Mouse (Mus musculus): ENCODE results near the gene Esr2. TPM values are rescaled to one million over a fixed set of nuclear protein-coding genes. Genes with fewer than 3 reads are reported as not detected.

Esr2 gene
- total and polyA plus RNA-seq, 3 experiments, result 0.03 TPM; not detected in 2

- Histone ChIP-seq H3K4me3 (ENCODE audit: control insufficient read depth in 1 of 2, insufficient read depth in 1 of 2, low read depth in 2 of 2, low read length in 2 of 2) (no peak overlapping the region), H3K9ac (ENCODE audit: control insufficient read depth, low read depth, low read length, poor library complexity, severe bottlenecking) (no peak overlapping the region), H3K27me3 (ENCODE audit: control insufficient read depth in 1 of 2, insufficient read depth in 2 of 2, low read length in 2 of 2) (no peaks in the 10 kb centered on the region), H3K4me1 (ENCODE audit: control insufficient read depth in 1 of 2, insufficient read depth in 2 of 2, low read length in 2 of 2) (peaks cover 12 to 23% of the 10 kb centered on the region in 2 experiments), H3K36me3 (ENCODE audit: control insufficient read depth in 1 of 2, insufficient read depth in 2 of 2, low read length in 2 of 2) (peaks cover 0 to 17% of the 10 kb centered on the region in 2 experiments; a peak in 2 of 4 replicates), H3K79me2 (ENCODE audit: control insufficient read depth, insufficient read depth, low read length, poor library complexity) (no peaks in the 10 kb centered on the region), H3K27ac (ENCODE audit: control insufficient read depth, low read depth, low read length) (no peak overlapping the region), H3K9me3 (replicated peaks; ENCODE audit: insufficient read depth, low read length) (no peaks in the 10 kb centered on the region)
- peak; percentile 48 for DNase-seq (ENCODE audit: low read depth, low spot score)
- peak; percentile 58 to 61; a peak in 3 of 4 replicates for TF ChIP-seq EP300 (IDR thresholded peaks at IDR 0.05; ENCODE audit: low read depth in 1 of 2, low read length in 2 of 2)
- no peak for TF ChIP-seq NRF1 (IDR thresholded peaks at IDR 0.05; ENCODE audit: insufficient read depth, low read depth, low read length, poor library complexity, severe bottlenecking)
- TF ChIP-seq GABPA (IDR thresholded peaks at IDR 0.05; ENCODE audit: low read depth, low read length), result no peak
- no peak for TF ChIP-seq MXI1 (IDR thresholded peaks at IDR 0.05; ENCODE audit: low read depth, low read length)
- no peak for TF ChIP-seq RCOR1 (IDR thresholded peaks at IDR 0.05; ENCODE audit: low read depth, low read length)
- no peak for TF ChIP-seq UBTF (IDR thresholded peaks at IDR 0.05; ENCODE audit: borderline replicate concordance, insufficient read depth, low read depth, low read length)
- TF ChIP-seq SIN3A (IDR thresholded peaks at IDR 0.05; ENCODE audit: low read length), result no peak
- no peak for TF ChIP-seq ZC3H11A (IDR thresholded peaks at IDR 0.05; ENCODE audit: low read depth, low read length)
- TF ChIP-seq MEF2A (IDR thresholded peaks at IDR 0.05; ENCODE audit: extremely low read depth, insufficient replicate concordance, low read depth, low read length, poor library complexity, severe bottlenecking), result no peak
- TF ChIP-seq USF2 (IDR thresholded peaks at IDR 0.05; ENCODE audit: borderline replicate concordance in 1 of 2, insufficient read depth in 1 of 2, low read depth in 1 of 2, low read length in 2 of 2), result no peak
- no peak for TF ChIP-seq MAX (IDR thresholded peaks at IDR 0.05; ENCODE audit: low read length)
- TF ChIP-seq ZKSCAN1 (IDR thresholded peaks at IDR 0.05; ENCODE audit: low read depth, low read length), result 0 out of 2 replicates have a peak, but pooled peaks have one; percentile 22
- TF ChIP-seq CHD2 (IDR thresholded peaks at IDR 0.05; ENCODE audit: low read length), result no peak
- no peak for TF ChIP-seq ZMIZ1 (IDR thresholded peaks at IDR 0.05; ENCODE audit: low read depth, low read length)
- TF ChIP-seq ZNF384 (IDR thresholded peaks at IDR 0.05; ENCODE audit: low read depth, low read length), result no peak
Observed at GRCm38 (mm10) chr12:76186473-76186872, 9.4 kb upstream of the Esr2 start.

GRCm38 (mm10) chr12:76185167-76185816, 8.2 kb upstream of the Esr2 start:
- H3K79me2 ChIP-seq (ENCODE audit: control insufficient read depth, insufficient read depth, low read length, poor library complexity), result no peaks in the 10 kb centered on the region
- peaks cover 0 to 21% of the 10 kb centered on the region in 2 experiments; a peak in 2 of 4 replicates for H3K36me3 ChIP-seq (ENCODE audit: control insufficient read depth in 1 of 2, insufficient read depth in 2 of 2, low read length in 2 of 2)
- H3K9me3 ChIP-seq (replicated peaks; ENCODE audit: insufficient read depth, low read length), result no peaks in the 10 kb centered on the region
- H3K27ac ChIP-seq (ENCODE audit: control insufficient read depth, low read depth, low read length), result no peak overlapping the region
- H3K9ac ChIP-seq (ENCODE audit: control insufficient read depth, low read depth, low read length, poor library complexity, severe bottlenecking), result peak overlapping the region; percentile 35; the same call in 1 of the 2 replicates
- H3K4me3 ChIP-seq (ENCODE audit: control insufficient read depth in 1 of 2, insufficient read depth in 1 of 2, low read depth in 2 of 2, low read length in 2 of 2), result no peak overlapping the region
- no peaks in the 10 kb centered on the region for H3K27me3 ChIP-seq (ENCODE audit: control insufficient read depth in 1 of 2, insufficient read depth in 2 of 2, low read length in 2 of 2)
- peak; percentile 50 for DNase-seq (ENCODE audit: low read depth, low spot score)
- H3K4me1 ChIP-seq (ENCODE audit: control insufficient read depth in 1 of 2, insufficient read depth in 2 of 2, low read length in 2 of 2), result peaks cover 12 to 23% of the 10 kb centered on the region in 2 experiments
- TF ChIP-seq MAZ (IDR thresholded peaks at IDR 0.05; ENCODE audit: low read depth, low read length), result no peak
- TF ChIP-seq USF2 (IDR thresholded peaks at IDR 0.05; ENCODE audit: borderline replicate concordance in 1 of 2, insufficient read depth in 1 of 2, low read depth in 1 of 2, low read length in 2 of 2), result no peak
- peak; percentile 78; the same call in 1 of the 2 replicates for TF ChIP-seq BHLHE40 (IDR thresholded peaks at IDR 0.05; ENCODE audit: borderline replicate concordance, low read depth, low read length)
- TF ChIP-seq ETS1 (IDR thresholded peaks at IDR 0.05; ENCODE audit: low read depth, low read length), result 0 out of 2 replicates have a peak, but pooled peaks have one; percentile 21
- TF ChIP-seq TCF12 (IDR thresholded peaks at IDR 0.05; ENCODE audit: low read depth, low read length), result peak; percentile 45; the same call in 1 of the 2 replicates
- TF ChIP-seq GATA1 (IDR thresholded peaks at IDR 0.05; ENCODE audit: low read depth, low read length), result peak; percentile 31; the same call in 1 of the 2 replicates
- TF ChIP-seq POLR2AphosphoS5 (IDR thresholded peaks at IDR 0.05; ENCODE audit: borderline replicate concordance, low read depth, low read length), result no peak
- peak; percentile 87 for TF ChIP-seq USF1 (IDR thresholded peaks at IDR 0.05; ENCODE audit: low read depth, low read length)
- TF ChIP-seq NRF1 (IDR thresholded peaks at IDR 0.05; ENCODE audit: insufficient read depth, low read depth, low read length, poor library complexity, severe bottlenecking), result no peak
- no peak for TF ChIP-seq HCFC1 (IDR thresholded peaks at IDR 0.05; ENCODE audit: low read depth, low read length)
- TF ChIP-seq JUND (IDR thresholded peaks at IDR 0.05; ENCODE audit: low read depth, low read length), result no peak
- TF ChIP-seq CTCF (IDR thresholded peaks at IDR 0.05 in 2 of 3, conservative IDR thresholded peaks at IDR 0.05 in 1 of 3; ENCODE audit: control insufficient read depth in 1 of 3, insufficient read depth in 1 of 3, low read depth in 2 of 3, low read length in 3 of 3, poor library complexity in 1 of 3, severe bottlenecking in 1 of 3), result no peak
- TF ChIP-seq ZKSCAN1 (IDR thresholded peaks at IDR 0.05; ENCODE audit: low read depth, low read length), result no peak
- TF ChIP-seq KAT2A (conservative IDR thresholded peaks at IDR 0.05; ENCODE audit: low read depth, low read length), result no peak
- TF ChIP-seq MYB (IDR thresholded peaks at IDR 0.05; ENCODE audit: low read depth, low read length), result no peak
- peak; percentile 6; the same call in 1 of the 2 replicates for TF ChIP-seq TAL1 (IDR thresholded peaks at IDR 0.05; ENCODE audit: low read length)
- no peak for TF ChIP-seq ZNF384 (IDR thresholded peaks at IDR 0.05; ENCODE audit: low read depth, low read length)
- no peak for TF ChIP-seq ZC3H11A (IDR thresholded peaks at IDR 0.05; ENCODE audit: low read depth, low read length)

Measured in MEL (cell line).